Mouse (Mus musculus) limb, embryonic 15.5 days (tissue): ENCODE data around the gene Pgp. TPM values are rescaled to one million over a fixed set of nuclear protein-coding genes. Genes with fewer than 3 reads are reported as not detected.
"Not testable (repeated sequence)": the region's sequence is repeated elsewhere in the genome, so short reads cannot be mapped to it uniquely, and the experiment has no call there.

Source experiments
- ATAC-seq: fragments of 200-750 bp; cut with Nextera tagmentation; 2 replicates; pipeline ENCODE4 v1.8.0; 2017; ENCODE audit warnings: low read depth, moderate TSS enrichment; ENCODE audit not compliant: insufficient number of reproducible peaks, low FRiP score, low TSS enrichment
- H3K27ac ChIP-seq: fragments of 300-500 bp; sonication (generic); 2 replicates; pipeline ENCODE4 v1.5.1; 2015; ENCODE audit warnings: moderate library complexity, mild to moderate bottlenecking, inconsistent platforms
- H3K27me3 ChIP-seq: fragments of 300-500 bp; sonication (generic); 2 replicates; pipeline ENCODE4 v1.6.1; 2015; ENCODE audit warnings: inconsistent platforms
- H3K36me3 ChIP-seq: fragments of 300-500 bp; sonication (generic); 2 replicates; pipeline ENCODE4 v1.6.1; 2015; ENCODE audit warnings: inconsistent platforms
- H3K4me1 ChIP-seq: fragments of 300-500 bp; sonication (generic); 2 replicates; pipeline ENCODE4 v1.6.1; 2015; ENCODE audit warnings: inconsistent platforms
- H3K4me2 ChIP-seq: fragments of 300-500 bp; sonication (generic); 2 replicates; pipeline ENCODE4 v1.6.1; 2015; ENCODE audit warnings: mild to moderate bottlenecking, inconsistent platforms
- H3K4me3 ChIP-seq: fragments of 300-500 bp; sonication (generic); 2 replicates; pipeline ENCODE4 v1.5.1; 2015; ENCODE audit warnings: mild to moderate bottlenecking, inconsistent platforms
- H3K9ac ChIP-seq: fragments of 300-500 bp; sonication (generic); 2 replicates; pipeline ENCODE4 v1.6.1; 2015; ENCODE audit warnings: inconsistent platforms
- H3K9me3 ChIP-seq: fragments of 300-500 bp; sonication (generic); 2 replicates; pipeline ENCODE4 v1.6.1; 2016; ENCODE audit warnings: inconsistent platforms
- WGBS: fragments of 180-500 bp; shearing (Covaris S2); methylation state at CpG from one replicate; pipeline ENCODE4 v1.1.7; 2015; 5-methylcytosine and 5-hydroxymethylcytosine counted together
- polyA plus RNA-seq: library from polyadenylated mRNA; unstranded; fragments of >200 nt; fragmentation: Nextera tagmentation; extraction: Ambion mirVana; gene quantifications from 2 replicates; pipeline ENCODE4 v1.2.1, GENCODE M21; 2015

Pgp gene
- polyA plus RNA-seq, result 47.9 and 51.1 TPM in 2 replicates

- Histone ChIP-seq H3K27me3 (no peaks in the 10 kb centered on the region), H3K4me3 (peak within 1 kb of the TSS; percentile 88), H3K9ac (peak within 1 kb of the TSS; percentile 76), H3K9me3 (no peaks in the 10 kb centered on the region), H3K27ac (peak within 1 kb of the TSS; percentile 88), H3K4me1 (peaks cover 39% of the 10 kb centered on the region), H3K4me2 (peak within 1 kb of the TSS; percentile 95), H3K36me3 (peaks cover 16% of the 10 kb centered on the region; the same call in 1 of the 2 replicates)
- WGBS, result under 1% methylated on average over 63 of the region's 75 CpGs
- peak; percentile 95 for ATAC-seq
These were observed at the start of gene Pgp, which contains the start of gene E4f1 for GRCm38 (mm10) chr17:24469910-24470602. TSS of gene Pgp (plus strand) at chr17:24470392. TSS of gene E4f1 (minus strand) at chr17:24470313.

- no peak for ATAC-seq
- peaks cover 11% of the 10 kb centered on the region for H3K4me1 ChIP-seq
- H3K27me3 ChIP-seq, result no peaks in the 10 kb centered on the region
- H3K9me3 ChIP-seq, result no peaks in the 10 kb centered on the region
- no peak overlapping the region for H3K9ac ChIP-seq
- H3K36me3 ChIP-seq, result peaks cover 70% of the 10 kb centered on the region
- 93% methylated on average over 4 of the region's 4 CpGs for WGBS
- no peak overlapping the region for H3K4me3 ChIP-seq
- no peak overlapping the region for H3K4me2 ChIP-seq
- H3K27ac ChIP-seq, result no peak overlapping the region
These were observed 47.1 kb upstream of the Pgp start for GRCm38 (mm10) chr17:24423114-24423513.

GRCm38 (mm10) chr17:24424489-24424888 is 45.7 kb upstream of the Pgp start:
- no peak overlapping the region for H3K27ac ChIP-seq
- H3K9ac ChIP-seq, result no peak overlapping the region
- H3K27me3 ChIP-seq, result no peaks in the 10 kb centered on the region
- WGBS, result 91% methylated on average over 5 of the region's 5 CpGs
- H3K4me3 ChIP-seq, result no peak overlapping the region
- peaks cover 11% of the 10 kb centered on the region for H3K4me1 ChIP-seq
- no peak for ATAC-seq
- H3K4me2 ChIP-seq, result no peak overlapping the region
- no peaks in the 10 kb centered on the region for H3K9me3 ChIP-seq
- H3K36me3 ChIP-seq, result peaks cover 56% of the 10 kb centered on the region

- not testable (repeated sequence) for H3K9ac ChIP-seq, H3K9me3 ChIP-seq, H3K27ac ChIP-seq, ATAC-seq, H3K4me3 ChIP-seq, H3K27me3 ChIP-seq, H3K4me2 ChIP-seq
- H3K36me3 ChIP-seq, result peaks cover 49% of the 10 kb centered on the region
- peaks cover 14% of the 10 kb centered on the region for H3K4me1 ChIP-seq
- 93% methylated on average over 6 of the region's 8 CpGs for WGBS
These were observed 44.9 kb upstream of the Pgp start for GRCm38 (mm10) chr17:24425326-24425725.

DNA sequence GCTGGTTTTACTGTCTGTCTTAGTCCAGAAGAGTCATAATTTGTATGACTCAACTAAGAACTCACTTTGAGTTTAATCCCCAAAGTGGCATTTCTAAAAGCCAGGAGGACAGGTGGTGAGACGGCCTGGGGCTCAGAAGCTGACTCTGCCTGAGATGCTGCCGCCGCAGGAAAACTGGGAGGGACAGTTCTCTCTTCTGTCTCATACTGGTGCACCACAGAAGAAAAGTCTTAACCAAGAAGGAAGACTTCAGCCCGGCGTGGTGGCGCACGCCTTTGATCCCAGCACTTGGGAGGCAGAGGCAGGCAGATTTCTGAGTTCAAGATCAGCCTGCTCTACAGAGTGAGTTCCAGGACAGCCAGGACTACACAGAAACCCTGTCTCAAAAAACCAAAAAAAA is 44.3 kb upstream of the Pgp start:
- Histone ChIP-seq H3K9ac (no peak overlapping the region), H3K27ac (peak overlapping the region; percentile 98), H3K36me3 (peaks cover 46% of the 10 kb centered on the region), H3K9me3 (no peaks in the 10 kb centered on the region), H3K4me1 (peaks cover 18% of the 10 kb centered on the region), H3K27me3 (no peaks in the 10 kb centered on the region), H3K4me3 (peak overlapping the region; percentile 73), H3K4me2 (peak overlapping the region; percentile 68; the same call in 1 of the 2 replicates)
- WGBS, result 82% methylated on average over 7 of the region's 7 CpGs
- no peak for ATAC-seq

DNA sequence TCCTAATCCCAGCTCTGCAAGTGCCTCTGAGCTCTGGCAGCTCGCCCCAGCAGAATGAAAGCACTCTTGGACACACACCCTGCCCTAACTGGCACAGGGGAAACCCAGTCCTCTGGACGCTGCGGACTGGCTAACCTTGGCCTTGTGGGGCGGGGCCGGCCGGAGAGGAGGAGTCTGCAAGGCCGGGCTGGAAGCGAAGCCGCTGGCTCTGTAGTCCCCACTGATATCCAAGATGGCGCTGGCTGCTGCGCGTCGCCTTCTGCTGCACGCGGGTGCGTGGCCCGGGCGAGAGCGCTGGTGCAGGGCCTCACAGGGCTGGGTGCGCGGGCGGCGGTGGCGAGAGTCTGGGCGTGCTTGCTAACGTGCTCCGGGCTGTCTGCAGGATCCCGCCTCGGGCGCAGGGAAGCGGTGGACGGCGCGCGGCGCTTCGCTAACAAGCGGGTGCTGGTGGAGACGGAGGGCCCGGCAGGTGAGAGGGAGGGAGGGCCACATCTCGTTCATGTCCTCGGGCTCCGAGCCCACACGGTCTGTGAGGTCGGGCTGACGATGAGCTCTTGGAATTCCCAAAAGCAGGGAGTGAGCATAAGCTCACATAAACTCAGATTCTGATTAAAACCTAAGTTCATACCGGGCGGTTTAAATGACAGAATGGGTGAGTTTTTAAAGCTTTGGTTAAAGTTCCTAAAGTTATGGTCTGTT is 43.6 kb upstream of the Pgp start, which contains the start of gene Eci1:
TSS of gene Eci1 (plus strand) at position 171 of the 699 bp plus-strand sequence.
- WGBS, result under 1% methylated on average over 48 of the region's 48 CpGs

DNA sequence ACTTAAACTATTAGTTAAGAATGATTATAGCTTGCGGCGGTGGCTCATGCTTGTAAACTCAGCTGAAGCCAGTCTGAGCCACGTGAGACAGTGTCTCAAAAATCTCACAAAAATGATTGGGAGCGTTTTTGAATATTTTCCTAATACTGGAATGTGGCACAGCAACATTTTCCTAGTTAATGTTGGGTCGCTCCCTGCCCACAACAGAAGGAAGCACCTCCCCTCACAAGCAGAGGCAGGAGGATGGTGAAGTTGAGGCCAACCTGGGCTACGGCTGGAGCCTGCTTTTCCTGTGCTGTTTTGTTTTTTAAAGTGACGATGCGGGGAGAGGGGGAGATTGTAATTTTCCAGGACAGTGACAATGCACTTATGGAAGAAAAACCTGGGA is 43.0 kb upstream of the Pgp start:
- Histone ChIP-seq H3K4me1 (peaks cover 19% of the 10 kb centered on the region), H3K27me3 (no peaks in the 10 kb centered on the region), H3K4me3 (peak overlapping the region; percentile 73), H3K9me3 (no peaks in the 10 kb centered on the region), H3K36me3 (peaks cover 34% of the 10 kb centered on the region), H3K9ac (peak overlapping the region; percentile 85), H3K27ac (peak overlapping the region; percentile 98), H3K4me2 (peak overlapping the region; percentile 68)
- WGBS, result 4% methylated on average over 8 of the region's 8 CpGs
- no peak for ATAC-seq

More for the DNA sequence above, 43.6 kb upstream of the Pgp start, which contains the start of gene Eci1:
- Histone ChIP-seq H3K27me3 (no peaks in the 10 kb centered on the region), H3K4me3 (peak within 1 kb of the TSS; percentile 73), H3K9me3 (no peaks in the 10 kb centered on the region), H3K9ac (peak within 1 kb of the TSS; percentile 85), H3K36me3 (peaks cover 39% of the 10 kb centered on the region), H3K27ac (peak within 1 kb of the TSS; percentile 98), H3K4me2 (peak within 1 kb of the TSS; percentile 68), H3K4me1 (peaks cover 19% of the 10 kb centered on the region)
- peak; percentile 95 for ATAC-seq

- Histone ChIP-seq H3K27me3 (no peaks in the 10 kb centered on the region), H3K4me2 (no peak overlapping the region), H3K9ac (no peak overlapping the region), H3K4me3 (no peak overlapping the region), H3K27ac (no peak overlapping the region), H3K9me3 (no peaks in the 10 kb centered on the region), H3K36me3 (peaks cover 24% of the 10 kb centered on the region), H3K4me1 (peaks cover 19% of the 10 kb centered on the region)
- no peak for ATAC-seq
- WGBS, result 83% methylated on average over 14 of the region's 14 CpGs
These were observed 40.8 kb upstream of the Pgp start for GRCm38 (mm10) chr17:24429201-24429983.

GRCm38 (mm10) chr17:24437016-24437415 is 33.2 kb upstream of the Pgp start:
- Histone ChIP-seq H3K36me3 (peaks cover 78% of the 10 kb centered on the region), H3K27ac (no peak overlapping the region), H3K4me3 (no peak overlapping the region), H3K4me2 (no peak overlapping the region), H3K9ac (no peak overlapping the region), H3K27me3 (no peaks in the 10 kb centered on the region), H3K9me3 (no peaks in the 10 kb centered on the region), H3K4me1 (no peaks in the 10 kb centered on the region)
- WGBS, result 74% methylated on average over 5 of the region's 5 CpGs
- no peak for ATAC-seq

- Histone ChIP-seq H3K9me3 (no peaks in the 10 kb centered on the region), H3K27ac (no peak overlapping the region), H3K36me3 (peaks cover 91% of the 10 kb centered on the region), H3K27me3 (no peaks in the 10 kb centered on the region), H3K9ac (no peak overlapping the region), H3K4me3 (no peak overlapping the region), H3K4me1 (no peaks in the 10 kb centered on the region), H3K4me2 (no peak overlapping the region)
- WGBS, result 88% methylated on average over 8 of the region's 8 CpGs
- ATAC-seq, result no peak
These were observed 29.8 kb upstream of the Pgp start for GRCm38 (mm10) chr17:24440377-24440776.

- H3K9ac ChIP-seq, result no peak overlapping the region
- H3K9me3 ChIP-seq, result no peaks in the 10 kb centered on the region
- no peaks in the 10 kb centered on the region for H3K4me1 ChIP-seq
- H3K36me3 ChIP-seq, result peaks cover 91% of the 10 kb centered on the region
- no peak overlapping the region for H3K4me2 ChIP-seq
- ATAC-seq, result no peak
- no peak overlapping the region for H3K4me3 ChIP-seq
- no peaks in the 10 kb centered on the region for H3K27me3 ChIP-seq
- no peak overlapping the region for H3K27ac ChIP-seq
- WGBS, result 38% methylated on average over 2 of the region's 2 CpGs
These were observed 29.0 kb upstream of the Pgp start for GRCm38 (mm10) chr17:24441148-24441547.
